ENCODE assay signal across 15 mouse cellular contexts in the genomic region with DNA sequence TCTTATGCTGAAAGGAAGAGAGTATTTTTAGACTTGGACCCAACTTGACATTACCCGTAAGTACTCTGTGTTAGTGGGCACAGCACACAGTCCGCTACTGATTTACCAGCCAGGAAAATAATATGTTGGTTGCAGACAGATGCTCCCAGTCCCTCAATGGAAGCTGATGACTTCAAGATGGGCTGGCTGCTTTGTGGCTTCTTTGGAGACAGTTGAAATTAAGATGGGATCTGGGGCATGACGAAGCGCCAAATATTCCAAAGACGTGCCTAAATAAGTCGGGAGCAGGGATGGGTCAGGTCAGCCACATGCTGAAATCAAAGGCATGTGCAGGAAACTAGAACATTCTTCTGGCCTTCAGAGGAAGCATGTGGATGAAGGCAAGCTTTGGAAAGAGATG.
"Had no signal": no experiment of that assay in that cellular context is flagged by ENCODE, and none has a peak within 500 bp of the region (broad histone marks: within the 10 kb centered on the region; RNA-seq: fewer than 3 reads in every experiment).

No protein-coding gene starts in this region.

- H3K36me3 ChIP-seq: limb, embryonic 13.5 days; liver, embryonic 12.5 days; midbrain, embryonic 15.5 days; neural tube, embryonic 12.5 days; stomach, embryonic 15.5 days had no signal

- H3K4me1 ChIP-seq: liver, embryonic 12.5 days; midbrain, embryonic 15.5 days; neural tube, embryonic 12.5 days; stomach, embryonic 15.5 days had no signal

- H3K27ac ChIP-seq: limb, embryonic 13.5 days; liver, embryonic 12.5 days; midbrain, embryonic 15.5 days; neural tube, embryonic 12.5 days; stomach, embryonic 15.5 days had no signal

- H3K9me3 ChIP-seq: limb, embryonic 13.5 days; liver, embryonic 12.5 days; midbrain, embryonic 15.5 days; neural tube, embryonic 12.5 days; stomach, embryonic 15.5 days had no signal

- H3K27me3 ChIP-seq: limb, embryonic 13.5 days; liver, embryonic 12.5 days; midbrain, embryonic 15.5 days; neural tube, embryonic 12.5 days; stomach, embryonic 15.5 days had no signal

- H3K4me3 ChIP-seq: limb, embryonic 13.5 days; liver, embryonic 12.5 days; midbrain, embryonic 15.5 days; neural tube, embryonic 12.5 days; stomach, embryonic 15.5 days had no signal

- H3K9ac ChIP-seq: limb, embryonic 13.5 days; liver, embryonic 12.5 days; lung, embryonic 14.5 days; midbrain, embryonic 15.5 days; neural tube, embryonic 12.5 days; stomach, embryonic 15.5 days had no signal

- ATAC-seq: liver, embryonic 12.5 days; midbrain, embryonic 15.5 days had no signal

- H3K4me2 ChIP-seq: limb, embryonic 13.5 days; liver, embryonic 12.5 days; lung, embryonic 14.5 days; midbrain, embryonic 11.5 days; midbrain, embryonic 15.5 days; neural tube, embryonic 12.5 days; stomach, embryonic 15.5 days had no signal

- DNase-seq: kidney, adult 8-10 months; kidney, postnatal 25 days; layer of hippocampus, adult 9-11 months; layer of hippocampus, postnatal 36 days; lung, embryonic 14.5 days; lung, postnatal 10 days; lung, postnatal 4 days; thymus, adult 2 months; thymus, postnatal 36 days had no signal
